In the genomic region with DNA sequence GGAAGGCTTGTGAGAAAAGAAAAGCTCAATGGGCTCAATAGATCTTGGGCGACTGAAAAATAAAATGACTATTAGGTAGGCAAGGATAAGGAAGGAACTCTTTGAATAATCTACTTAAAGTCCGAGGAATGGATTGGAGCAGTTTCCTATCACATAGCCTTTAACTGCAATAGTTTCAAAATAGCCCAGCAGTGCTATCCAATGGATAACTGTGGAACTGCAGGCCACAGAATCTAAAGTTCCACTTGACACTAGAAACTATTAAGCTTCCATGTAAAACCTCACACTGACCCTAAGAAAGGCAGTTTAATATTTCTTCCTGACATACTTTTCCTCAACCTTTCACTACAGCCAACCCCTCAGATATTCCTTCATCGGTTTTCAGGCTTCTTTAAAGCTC, we compare ENCODE assay signal across 9 mouse cellular contexts.
DNase-seq lines count a peak whose midpoint lies in the region; ATAC-seq and TF ChIP-seq lines count a peak whose summit lies in the region.
"Had no signal": no experiment of that assay in that cellular context is flagged by ENCODE, and none has a peak within 500 bp of the region (broad histone marks: within the 10 kb centered on the region; RNA-seq: fewer than 3 reads in every experiment).

No protein-coding gene starts in this region.

- no peaks in the 10 kb centered on the region for H3K36me3 ChIP-seq in kidney, adult 2 months (ENCODE audit: control insufficient read depth, insufficient read depth, low read length)
- H3K36me3 ChIP-seq in kidney, embryonic 16.5 days (ENCODE audit: insufficient read depth, low read length), result no peaks in the 10 kb centered on the region
- H3K36me3 ChIP-seq in kidney, postnatal 0 days (ENCODE audit: insufficient read depth, low read length), result no peaks in the 10 kb centered on the region
- H3K36me3 ChIP-seq: embryonic facial prominence, embryonic 12.5 days; neural tube, embryonic 13.5 days had no signal

- TF ChIP-seq POLR2A in kidney, adult 2 months (IDR thresholded peaks at IDR 0.05; ENCODE audit: low read depth, low read length), result no peak

- H3K27ac ChIP-seq in kidney, adult 2 months (ENCODE audit: insufficient read depth, low read depth, low read length), result no peak overlapping the region
- H3K27ac ChIP-seq in kidney, embryonic 16.5 days (ENCODE audit: low read length), result no peak overlapping the region
- no peak overlapping the region for H3K27ac ChIP-seq in kidney, postnatal 0 days
- H3K27ac ChIP-seq: embryonic facial prominence, embryonic 12.5 days; neural tube, embryonic 13.5 days had no signal

- no peak for ATAC-seq in kidney, embryonic 16.5 days (ENCODE audit: low FRiP score, low TSS enrichment)
- no peak for ATAC-seq in kidney, postnatal 0 days (replicated peaks; ENCODE audit: low FRiP score, low read depth)

- no peaks in the 10 kb centered on the region for H3K27me3 ChIP-seq in kidney, adult 2 months (replicated peaks; ENCODE audit: control insufficient read depth, insufficient read depth, low read length)
- H3K27me3 ChIP-seq in kidney, embryonic 16.5 days (ENCODE audit: insufficient read depth, low read length), result no peaks in the 10 kb centered on the region
- H3K27me3 ChIP-seq in kidney, postnatal 0 days (ENCODE audit: insufficient read depth, low read length), result no peaks in the 10 kb centered on the region
- H3K27me3 ChIP-seq: embryonic facial prominence, embryonic 12.5 days; neural tube, embryonic 13.5 days had no signal

- H3K4me3 ChIP-seq in kidney, adult 2 months (ENCODE audit: insufficient read depth, low read depth, low read length), result no peak overlapping the region
- H3K4me3 ChIP-seq in kidney, embryonic 16.5 days (ENCODE audit: low read length), result no peak overlapping the region
- no peak overlapping the region for H3K4me3 ChIP-seq in kidney, postnatal 0 days (replicated peaks; ENCODE audit: low read depth, low read length)
- H3K4me3 ChIP-seq: embryonic facial prominence, embryonic 12.5 days; neural tube, embryonic 13.5 days had no signal

- 0 out of 2 replicates have a peak, but pooled peaks have one; percentile 17 for TF ChIP-seq CTCF in kidney, adult 2 months (conservative IDR thresholded peaks at IDR 0.05; ENCODE audit: insufficient read depth, insufficient read length, low read depth, low read length)
- peak; percentile 68 for TF ChIP-seq CTCF in kidney, postnatal 0 days (IDR thresholded peaks at IDR 0.05; ENCODE audit: low read depth)

- H3K9ac ChIP-seq in kidney, embryonic 16.5 days (replicated peaks; ENCODE audit: low read length), result no peak overlapping the region
- H3K9ac ChIP-seq in kidney, postnatal 0 days (ENCODE audit: low read depth, low read length), result no peak overlapping the region
- H3K9ac ChIP-seq: embryonic facial prominence, embryonic 12.5 days; neural tube, embryonic 13.5 days had no signal

- peak; percentile 9 for DNase-seq in kidney, adult 2 months
- DNase-seq in ES-CJ7 (ENCODE audit: low read depth, low spot score), result peak; percentile 23
- DNase-seq in ZHBTc4 (ENCODE audit: low read depth, low spot score), result peak; percentile 20
- DNase-seq in kidney, postnatal 0 days (ENCODE audit: low spot score), result peak; percentile 15
- DNase-seq in retina, postnatal 7 days (ENCODE audit: low read depth, low spot score), result peak; percentile 2
- no peak for DNase-seq in gastrocnemius, postnatal 25 days

- H3K4me2 ChIP-seq in kidney, embryonic 16.5 days (replicated peaks; ENCODE audit: low read depth, low read length), result no peak overlapping the region
- H3K4me2 ChIP-seq in kidney, postnatal 0 days (ENCODE audit: low read length), result no peak overlapping the region
- H3K4me2 ChIP-seq: embryonic facial prominence, embryonic 12.5 days; neural tube, embryonic 13.5 days had no signal

- 16% methylated on average over 3 of the region's 3 CpGs for whole genome bisulfite sequencing in kidney, adult 2 months
- WGBS in kidney, embryonic 16.5 days, result 20% methylated on average over 3 of the region's 3 CpGs
- WGBS in kidney, postnatal 0 days, result 26% methylated on average over 3 of the region's 3 CpGs

- no peaks in the 10 kb centered on the region for H3K9me3 ChIP-seq in kidney, embryonic 16.5 days (ENCODE audit: low read length)
- no peaks in the 10 kb centered on the region for H3K9me3 ChIP-seq in kidney, postnatal 0 days (replicated peaks; ENCODE audit: low read length)
- H3K9me3 ChIP-seq: embryonic facial prominence, embryonic 12.5 days; neural tube, embryonic 13.5 days had no signal

- H3K4me1 ChIP-seq in kidney, adult 2 months (ENCODE audit: control insufficient read depth, insufficient read depth, low read length), result no peaks in the 10 kb centered on the region
- H3K4me1 ChIP-seq in kidney, embryonic 16.5 days (ENCODE audit: insufficient read depth, low read length), result no peaks in the 10 kb centered on the region
- H3K4me1 ChIP-seq in kidney, postnatal 0 days (replicated peaks; ENCODE audit: insufficient read depth, low read length), result no peaks in the 10 kb centered on the region
- H3K4me1 ChIP-seq: embryonic facial prominence, embryonic 12.5 days; neural tube, embryonic 13.5 days had no signal
